Mouse (Mus musculus): ENCODE data around the gene Bag5. TPM values are rescaled to one million over a fixed set of nuclear protein-coding genes. Genes with fewer than 3 reads are reported as not detected.

Bag5 gene
- polyA plus RNA-seq, 1 experiment from 2014 or later = 49.3 TPM

- WGBS = 67% methylated on average over 6 of the region's 6 CpGs
- no peak overlapping the region for H3K4me2 ChIP-seq (ENCODE audit: low read depth, low read length)
- H3K4me3 ChIP-seq (replicated peaks; ENCODE audit: low read length) = no peak overlapping the region
- H3K9ac ChIP-seq (ENCODE audit: low read length) = no peak overlapping the region
- H3K9me3 ChIP-seq (replicated peaks; ENCODE audit: control insufficient read depth, low read length) = no peaks in the 10 kb centered on the region
- 0 out of 2 replicates have a peak overlapping the region, but pooled peaks have one; percentile 10 for H3K27ac ChIP-seq (ENCODE audit: low read length)
- ATAC-seq (ENCODE audit: insufficient read depth, low FRiP score) = no peak
- no peaks in the 10 kb centered on the region for H3K36me3 ChIP-seq (ENCODE audit: control insufficient read depth, insufficient read depth, low read length)
- peaks cover 30% of the 10 kb centered on the region for H3K4me1 ChIP-seq (ENCODE audit: control insufficient read depth, insufficient read depth, low read length)
- peaks cover 16% of the 10 kb centered on the region; the same call in 1 of the 2 replicates for H3K27me3 ChIP-seq (ENCODE audit: control insufficient read depth, insufficient read depth, low read length)
These were observed 37.1 kb downstream of the Bag5 start for GRCm38 (mm10) chr12:111675797-111676580.

- H3K9ac ChIP-seq (ENCODE audit: low read length) = no peak overlapping the region
These were observed 38.1 kb downstream of the Bag5 start for GRCm38 (mm10) chr12:111674850-111675486.

DNA sequence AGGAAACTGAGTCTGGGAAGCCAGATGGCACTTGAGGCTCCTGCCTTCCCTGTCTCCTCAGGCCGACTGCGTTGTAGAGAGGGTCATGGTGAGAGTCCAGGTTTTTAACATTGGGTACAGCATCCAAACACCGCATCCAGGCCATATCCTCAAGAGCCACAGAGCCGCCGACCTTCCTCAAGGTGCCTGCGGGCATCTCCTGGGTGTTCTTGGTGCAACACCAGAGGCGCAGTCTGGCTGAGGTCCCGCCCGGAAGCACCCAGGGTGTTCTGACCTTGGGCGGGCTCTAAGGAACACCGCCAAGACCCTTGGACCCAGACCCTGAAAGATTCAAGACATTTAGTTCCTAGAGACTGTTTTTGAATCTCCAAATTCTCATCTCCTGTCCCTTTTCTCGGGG is 40.5 kb downstream of the Bag5 start:
- Histone ChIP-seq H3K4me1 (ENCODE audit: control insufficient read depth, insufficient read depth, low read length) (peaks cover 38% of the 10 kb centered on the region), H3K9me3 (replicated peaks; ENCODE audit: control insufficient read depth, low read length) (no peaks in the 10 kb centered on the region), H3K27ac (ENCODE audit: low read length) (no peak overlapping the region), H3K27me3 (ENCODE audit: control insufficient read depth, insufficient read depth, low read length) (peaks cover 19% of the 10 kb centered on the region; the same call in 1 of the 2 replicates), H3K4me2 (ENCODE audit: low read depth, low read length) (peak overlapping the region; percentile 94), H3K4me3 (replicated peaks; ENCODE audit: low read length) (peak overlapping the region; percentile 64), H3K9ac (ENCODE audit: low read length) (peak overlapping the region; percentile 81), H3K36me3 (ENCODE audit: control insufficient read depth, insufficient read depth, low read length) (no peaks in the 10 kb centered on the region)
- ATAC-seq (ENCODE audit: insufficient read depth, low FRiP score) = no peak
- 14% methylated on average over 12 of the region's 12 CpGs for WGBS

More at GRCm38 (mm10) chr12:111674850-111675486, 38.1 kb downstream of the Bag5 start:
- H3K4me3 ChIP-seq (replicated peaks; ENCODE audit: low read length) = no peak overlapping the region
- H3K4me2 ChIP-seq (ENCODE audit: low read depth, low read length) = no peak overlapping the region
- no peaks in the 10 kb centered on the region for H3K9me3 ChIP-seq (replicated peaks; ENCODE audit: control insufficient read depth, low read length)
- H3K4me1 ChIP-seq (ENCODE audit: control insufficient read depth, insufficient read depth, low read length) = peaks cover 35% of the 10 kb centered on the region
- H3K27ac ChIP-seq (ENCODE audit: low read length) = no peak overlapping the region
- H3K36me3 ChIP-seq (ENCODE audit: control insufficient read depth, insufficient read depth, low read length) = no peaks in the 10 kb centered on the region
- H3K27me3 ChIP-seq (ENCODE audit: control insufficient read depth, insufficient read depth, low read length) = peaks cover 19% of the 10 kb centered on the region; the same call in 1 of the 2 replicates
- WGBS = 62% methylated on average over 2 of the region's 2 CpGs
- ATAC-seq (ENCODE audit: insufficient read depth, low FRiP score) = no peak

GRCm38 (mm10) chr12:111672176-111672575 is 40.9 kb downstream of the Bag5 start, which contains the start of gene Ckb:
Ckb (minus strand) TSS chr12:111672338.
- Histone ChIP-seq H3K36me3 (ENCODE audit: control insufficient read depth, insufficient read depth, low read length) (no peaks in the 10 kb centered on the region), H3K9ac (ENCODE audit: low read length) (peak within 1 kb of the TSS; percentile 81), H3K27me3 (ENCODE audit: control insufficient read depth, insufficient read depth, low read length) (peaks cover 19% of the 10 kb centered on the region; the same call in 1 of the 2 replicates), H3K4me2 (ENCODE audit: low read depth, low read length) (peak within 1 kb of the TSS; percentile 94), H3K9me3 (replicated peaks; ENCODE audit: control insufficient read depth, low read length) (no peaks in the 10 kb centered on the region), H3K4me3 (replicated peaks; ENCODE audit: low read length) (peak within 1 kb of the TSS; percentile 64), H3K27ac (ENCODE audit: low read length) (peak within 1 kb of the TSS; percentile 62), H3K4me1 (ENCODE audit: control insufficient read depth, insufficient read depth, low read length) (peaks cover 34% of the 10 kb centered on the region)
- peak; percentile 67 for ATAC-seq (ENCODE audit: insufficient read depth, low FRiP score)
- WGBS = under 1% methylated on average over 31 of the region's 31 CpGs

DNA sequence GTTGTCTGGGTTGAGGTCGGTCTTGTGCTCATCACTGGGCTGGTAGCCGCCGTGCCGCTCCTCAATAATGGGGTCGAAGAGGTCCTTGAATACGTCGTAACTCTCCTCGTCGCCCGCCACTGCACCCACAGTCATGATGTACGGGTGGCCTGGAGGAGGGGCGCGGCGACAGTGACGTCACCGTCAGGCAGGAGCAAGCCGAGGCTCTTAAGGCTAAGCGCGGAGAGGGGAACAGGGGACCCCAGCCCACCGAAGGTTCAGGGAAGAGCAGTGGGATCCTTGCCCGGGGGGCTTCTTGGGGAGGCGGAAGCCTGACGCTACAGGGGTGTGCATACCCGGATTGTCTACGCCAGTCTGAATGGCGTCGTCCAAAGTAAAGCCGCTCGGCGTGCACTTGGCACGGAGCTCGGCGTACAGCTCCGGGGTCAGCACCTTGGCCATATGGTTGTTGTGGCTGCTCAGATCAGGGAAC is 41.6 kb downstream of the Bag5 start:
- Histone ChIP-seq H3K4me2 (ENCODE audit: low read depth, low read length) (peak overlapping the region; percentile 94), H3K27ac (ENCODE audit: low read length) (peak overlapping the region; percentile 62; the same call in 1 of the 2 replicates), H3K4me1 (ENCODE audit: control insufficient read depth, insufficient read depth, low read length) (peaks cover 33% of the 10 kb centered on the region), H3K9me3 (replicated peaks; ENCODE audit: control insufficient read depth, low read length) (no peaks in the 10 kb centered on the region), H3K27me3 (ENCODE audit: control insufficient read depth, insufficient read depth, low read length) (peaks cover 19% of the 10 kb centered on the region; the same call in 1 of the 2 replicates), H3K9ac (ENCODE audit: low read length) (peak overlapping the region; percentile 81), H3K36me3 (ENCODE audit: control insufficient read depth, insufficient read depth, low read length) (no peaks in the 10 kb centered on the region), H3K4me3 (replicated peaks; ENCODE audit: low read length) (peak overlapping the region; percentile 64)
- WGBS = under 1% methylated on average over 34 of the region's 34 CpGs
- ATAC-seq (ENCODE audit: insufficient read depth, low FRiP score) = peak; percentile 2; the same call in 1 of the 2 replicates

DNA sequence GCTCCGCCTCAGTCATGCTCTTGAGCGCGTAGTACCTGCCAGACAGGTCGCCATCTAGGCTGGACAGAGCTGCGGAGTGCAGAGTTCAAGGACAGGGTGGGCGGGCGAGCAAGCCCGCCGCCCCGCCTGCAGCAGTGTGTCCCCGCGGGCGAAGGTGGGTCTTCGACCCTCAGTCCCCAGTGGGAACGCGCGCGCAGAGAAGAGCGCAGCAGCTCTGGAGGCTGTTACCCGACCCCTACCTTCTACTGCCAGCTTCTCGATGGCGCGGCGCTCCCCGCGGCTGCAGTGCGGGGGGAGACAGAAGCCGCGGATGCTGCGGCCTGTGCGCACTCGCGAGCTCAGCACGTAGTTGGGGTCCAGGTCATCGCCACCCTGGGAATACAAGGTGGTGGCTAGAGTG is 42.1 kb downstream of the Bag5 start:
- WGBS = 3% methylated on average over 35 of the region's 35 CpGs
- Histone ChIP-seq H3K27me3 (ENCODE audit: control insufficient read depth, insufficient read depth, low read length) (peaks cover 19% of the 10 kb centered on the region; the same call in 1 of the 2 replicates), H3K27ac (ENCODE audit: low read length) (peak overlapping the region; percentile 62; the same call in 1 of the 2 replicates), H3K9ac (ENCODE audit: low read length) (peak overlapping the region; percentile 81), H3K9me3 (replicated peaks; ENCODE audit: control insufficient read depth, low read length) (no peaks in the 10 kb centered on the region), H3K36me3 (ENCODE audit: control insufficient read depth, insufficient read depth, low read length) (no peaks in the 10 kb centered on the region), H3K4me1 (ENCODE audit: control insufficient read depth, insufficient read depth, low read length) (peaks cover 33% of the 10 kb centered on the region), H3K4me3 (replicated peaks; ENCODE audit: low read length) (peak overlapping the region; percentile 64), H3K4me2 (ENCODE audit: low read depth, low read length) (peak overlapping the region; percentile 94)
- no peak for ATAC-seq (ENCODE audit: insufficient read depth, low FRiP score)

DNA sequence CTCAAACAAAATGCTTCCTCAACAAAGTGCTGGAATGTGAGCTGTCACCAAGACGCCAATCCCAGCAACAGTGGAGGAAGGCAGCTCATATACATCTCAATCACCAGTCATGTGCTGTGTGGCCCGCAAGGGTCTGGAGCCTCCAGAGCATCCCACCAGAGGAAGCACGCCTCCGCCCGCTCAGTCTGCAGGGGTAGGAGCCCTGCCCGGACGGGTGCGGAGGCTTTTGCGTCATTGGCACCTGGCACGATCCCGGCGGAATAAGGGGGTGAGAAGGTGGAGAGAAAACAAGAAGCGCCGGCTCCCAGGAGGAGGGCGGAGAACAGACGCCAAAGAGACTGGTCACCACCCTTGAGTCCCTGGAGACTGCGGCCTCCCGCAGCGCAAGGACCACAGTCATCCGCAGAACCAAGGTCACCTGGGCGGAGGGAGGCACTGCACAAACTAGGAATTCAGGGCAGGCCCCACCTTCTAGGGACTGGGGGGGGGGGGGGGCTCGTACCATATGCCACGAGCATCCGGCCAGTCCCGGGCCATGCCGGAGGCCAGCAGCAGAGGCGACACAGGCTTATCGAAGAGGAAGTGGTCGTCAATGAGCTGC is 42.6 kb downstream of the Bag5 start:
- Histone ChIP-seq H3K4me2 (ENCODE audit: low read depth, low read length) (peak overlapping the region; percentile 94), H3K36me3 (ENCODE audit: control insufficient read depth, insufficient read depth, low read length) (no peaks in the 10 kb centered on the region), H3K27me3 (ENCODE audit: control insufficient read depth, insufficient read depth, low read length) (peaks cover 19% of the 10 kb centered on the region; the same call in 1 of the 2 replicates), H3K27ac (ENCODE audit: low read length) (peak overlapping the region; percentile 62; the same call in 1 of the 2 replicates), H3K4me1 (ENCODE audit: control insufficient read depth, insufficient read depth, low read length) (peaks cover 33% of the 10 kb centered on the region), H3K9ac (ENCODE audit: low read length) (peak overlapping the region; percentile 81), H3K9me3 (replicated peaks; ENCODE audit: control insufficient read depth, low read length) (no peaks in the 10 kb centered on the region), H3K4me3 (replicated peaks; ENCODE audit: low read length) (peak overlapping the region; percentile 64)
- ATAC-seq (ENCODE audit: insufficient read depth, low FRiP score) = no peak
- WGBS = 19% methylated on average over 28 of the region's 29 CpGs

- ATAC-seq (ENCODE audit: insufficient read depth, low FRiP score) = no peak
- peak overlapping the region; percentile 27 for H3K27ac ChIP-seq (ENCODE audit: low read length)
- H3K4me1 ChIP-seq (ENCODE audit: control insufficient read depth, insufficient read depth, low read length) = peaks cover 34% of the 10 kb centered on the region
- no peaks in the 10 kb centered on the region for H3K9me3 ChIP-seq (replicated peaks; ENCODE audit: control insufficient read depth, low read length)
- peak overlapping the region; percentile 94 for H3K4me2 ChIP-seq (ENCODE audit: low read depth, low read length)
- 59% methylated on average over 8 of the region's 8 CpGs for WGBS
- H3K4me3 ChIP-seq (replicated peaks; ENCODE audit: low read length) = peak overlapping the region; percentile 64
- peak overlapping the region; percentile 81; the same call in 1 of the 2 replicates for H3K9ac ChIP-seq (ENCODE audit: low read length)
- peaks cover 19% of the 10 kb centered on the region; the same call in 1 of the 2 replicates for H3K27me3 ChIP-seq (ENCODE audit: control insufficient read depth, insufficient read depth, low read length)
- H3K36me3 ChIP-seq (ENCODE audit: control insufficient read depth, insufficient read depth, low read length) = no peaks in the 10 kb centered on the region
These were observed 43.1 kb downstream of the Bag5 start for GRCm38 (mm10) chr12:111669961-111670360.

Data from stomach, embryonic 16.5 days (tissue).